Mouse (Mus musculus) heart, embryonic 10.5 days (tissue): ENCODE data around the gene Sftpa1. TPM values are rescaled to one million over a fixed set of nuclear protein-coding genes. Genes with fewer than 3 reads are reported as not detected.

Source experiments
- DNase-seq: peaks from one replicate; pipeline ENCODE4 v3.0.0-alpha.2; 2017; ENCODE audit warnings: low spot score
- H3K27ac ChIP-seq: fragments of 300-500 bp; sonication (generic); 2 replicates; pipeline ENCODE4 v1.5.1; 2016; ENCODE audit warnings: mild to moderate bottlenecking
- H3K27me3 ChIP-seq: fragments of 300-500 bp; sonication (generic); 2 replicates; pipeline ENCODE4 v1.6.1; 2016; ENCODE audit warnings: mild to moderate bottlenecking; ENCODE audit not compliant: poor library complexity, insufficient read depth, severe bottlenecking
- H3K36me3 ChIP-seq: fragments of 300-500 bp; sonication (generic); 2 replicates; pipeline ENCODE4 v1.6.1; 2016; ENCODE audit warnings: mild to moderate bottlenecking, moderate library complexity
- H3K4me1 ChIP-seq: fragments of 300-500 bp; sonication (generic); 2 replicates; pipeline ENCODE4 v1.6.1; 2016; ENCODE audit warnings: mild to moderate bottlenecking
- H3K4me3 ChIP-seq: fragments of 300-500 bp; sonication (generic); 2 replicates; pipeline ENCODE4 v1.5.1; 2016; ENCODE audit warnings: mild to moderate bottlenecking, moderate library complexity
- H3K9me3 ChIP-seq: fragments of 300-500 bp; sonication (generic); 2 replicates; pipeline ENCODE4 v1.6.1; 2016; ENCODE audit warnings: mild to moderate bottlenecking, moderate library complexity
- WGBS: fragments of 180-500 bp; shearing (Covaris S2); methylation state at CpG from one replicate; pipeline ENCODE4 v1.1.7; 2016; 5-methylcytosine and 5-hydroxymethylcytosine counted together
- polyA plus RNA-seq: library from polyadenylated mRNA; unstranded; fragments of >200 nt; fragmentation: Nextera tagmentation; extraction: Ambion mirVana; gene quantifications from 2 replicates; pipeline ENCODE4 v1.2.1, GENCODE M21; 2016

Sftpa1 gene
- polyA plus RNA-seq, 1 experiment from 2014 or later: 0.67 TPM

GRCm38 (mm10) chr14:41116271-41116670 lies 15.3 kb upstream of the Sftpa1 start:
- no peak for DNase-seq
- Histone ChIP-seq H3K27me3 (no peaks in the 10 kb centered on the region), H3K9me3 (no peaks in the 10 kb centered on the region), H3K36me3 (no peaks in the 10 kb centered on the region), H3K27ac (no peak overlapping the region), H3K4me3 (no peak overlapping the region), H3K4me1 (peaks cover 17% of the 10 kb centered on the region)
- WGBS: 75% methylated on average over 3 of the region's 3 CpGs

GRCm38 (mm10) chr14:41124683-41125082 lies 6.9 kb upstream of the Sftpa1 start:
- Histone ChIP-seq H3K27me3 (0 out of 2 replicates have a peak, but pooled peaks cover 4% of the 10 kb centered on the region), H3K4me1 (no peaks in the 10 kb centered on the region), H3K36me3 (no peaks in the 10 kb centered on the region), H3K4me3 (no peak overlapping the region), H3K27ac (no peak overlapping the region), H3K9me3 (no peaks in the 10 kb centered on the region)
- 83% methylated on average over 5 of the region's 5 CpGs for WGBS
- no peak for DNase-seq

GRCm38 (mm10) chr14:41127997-41128396 lies 3.6 kb upstream of the Sftpa1 start:
- no peak for DNase-seq
- WGBS: 15% methylated on average over 4 of the region's 4 CpGs
- no peak overlapping the region for H3K27ac ChIP-seq

GRCm38 (mm10) chr14:41137006-41137405 lies 5.4 kb downstream of the Sftpa1 start:
- peaks cover 5% of the 10 kb centered on the region; the same call in 1 of the 2 replicates for H3K27me3 ChIP-seq
- H3K9me3 ChIP-seq: no peaks in the 10 kb centered on the region
- no peak overlapping the region for H3K27ac ChIP-seq
- no peak for DNase-seq
- no peaks in the 10 kb centered on the region for H3K4me1 ChIP-seq
- no peak overlapping the region for H3K4me3 ChIP-seq
- H3K36me3 ChIP-seq: no peaks in the 10 kb centered on the region

More at GRCm38 (mm10) chr14:41127997-41128396, 3.6 kb upstream of the Sftpa1 start:
- no peak overlapping the region for H3K4me3 ChIP-seq
- H3K36me3 ChIP-seq: no peaks in the 10 kb centered on the region
- peaks cover 5% of the 10 kb centered on the region for H3K4me1 ChIP-seq
- peaks cover 9% of the 10 kb centered on the region; the same call in 1 of the 2 replicates for H3K27me3 ChIP-seq
- no peaks in the 10 kb centered on the region for H3K9me3 ChIP-seq

GRCm38 (mm10) chr14:41140686-41141085 lies 9.1 kb downstream of the Sftpa1 start:
- Histone ChIP-seq H3K36me3 (no peaks in the 10 kb centered on the region), H3K27ac (no peak overlapping the region), H3K4me3 (no peak overlapping the region), H3K9me3 (no peaks in the 10 kb centered on the region), H3K4me1 (no peaks in the 10 kb centered on the region), H3K27me3 (no peaks in the 10 kb centered on the region)
- 79% methylated on average over 1 of the region's 1 CpGs for WGBS
- no peak for DNase-seq

- no peak for DNase-seq
- no peaks in the 10 kb centered on the region for H3K4me1 ChIP-seq
- H3K9me3 ChIP-seq: no peaks in the 10 kb centered on the region
- H3K27me3 ChIP-seq: no peaks in the 10 kb centered on the region
- H3K4me3 ChIP-seq: no peak overlapping the region
- 61% methylated on average over 6 of the region's 6 CpGs for WGBS
- H3K27ac ChIP-seq: no peak overlapping the region
- H3K36me3 ChIP-seq: no peaks in the 10 kb centered on the region
Observed at GRCm38 (mm10) chr14:41146035-41146434, 14.5 kb downstream of the Sftpa1 start.

GRCm38 (mm10) chr14:41146922-41147321 lies 15.3 kb downstream of the Sftpa1 start:
- Histone ChIP-seq H3K27ac (no peak overlapping the region), H3K36me3 (no peaks in the 10 kb centered on the region), H3K27me3 (no peaks in the 10 kb centered on the region), H3K4me3 (no peak overlapping the region), H3K4me1 (no peaks in the 10 kb centered on the region), H3K9me3 (no peaks in the 10 kb centered on the region)
- no peak for DNase-seq
- WGBS: 77% methylated on average over 3 of the region's 3 CpGs

GRCm38 (mm10) chr14:41147356-41147755 lies 15.8 kb downstream of the Sftpa1 start:
- 78% methylated on average over 2 of the region's 2 CpGs for WGBS
- H3K4me1 ChIP-seq: no peaks in the 10 kb centered on the region
- H3K4me3 ChIP-seq: no peak overlapping the region
- H3K27me3 ChIP-seq: no peaks in the 10 kb centered on the region
- H3K27ac ChIP-seq: no peak overlapping the region
- no peaks in the 10 kb centered on the region for H3K36me3 ChIP-seq
- no peak for DNase-seq
- no peaks in the 10 kb centered on the region for H3K9me3 ChIP-seq

- H3K27ac ChIP-seq: no peak within 1 kb of the TSS
- WGBS: 83% methylated on average over 7 of the region's 7 CpGs
- H3K36me3 ChIP-seq: no peaks in the 10 kb centered on the region
- H3K4me3 ChIP-seq: no peak within 1 kb of the TSS
- no peaks in the 10 kb centered on the region for H3K9me3 ChIP-seq
- H3K27me3 ChIP-seq: no peaks in the 10 kb centered on the region
- no peaks in the 10 kb centered on the region for H3K4me1 ChIP-seq
- DNase-seq: no peak
Observed at GRCm38 (mm10) chr14:41151220-41151898, 19.8 kb downstream of the Sftpa1 start, which contains the start of gene Mbl1. Gene Mbl1, plus strand, starts transcription at chr14:41151458.

GRCm38 (mm10) chr14:41160076-41160475 lies 28.5 kb downstream of the Sftpa1 start:
- no peak for DNase-seq
- H3K9me3 ChIP-seq: no peaks in the 10 kb centered on the region

GRCm38 (mm10) chr14:41160743-41161142 lies 29.2 kb downstream of the Sftpa1 start:
- Histone ChIP-seq H3K4me3 (no peak overlapping the region), H3K9me3 (no peaks in the 10 kb centered on the region), H3K27ac (no peak overlapping the region), H3K27me3 (no peaks in the 10 kb centered on the region), H3K4me1 (peaks cover 12% of the 10 kb centered on the region; the same call in 1 of the 2 replicates), H3K36me3 (no peaks in the 10 kb centered on the region)
- 17% methylated on average over 1 of the region's 1 CpGs for WGBS
- DNase-seq: no peak

More at GRCm38 (mm10) chr14:41160076-41160475, 28.5 kb downstream of the Sftpa1 start:
- Histone ChIP-seq H3K36me3 (no peaks in the 10 kb centered on the region), H3K4me1 (peaks cover 12% of the 10 kb centered on the region; the same call in 1 of the 2 replicates), H3K27ac (no peak overlapping the region), H3K4me3 (no peak overlapping the region), H3K27me3 (no peaks in the 10 kb centered on the region)
- 72% methylated on average over 4 of the region's 4 CpGs for WGBS

GRCm38 (mm10) chr14:41162663-41163062 lies 31.1 kb downstream of the Sftpa1 start:
- DNase-seq: peak; percentile 78
- Histone ChIP-seq H3K9me3 (no peaks in the 10 kb centered on the region), H3K4me3 (no peak overlapping the region), H3K27me3 (no peaks in the 10 kb centered on the region), H3K36me3 (no peaks in the 10 kb centered on the region), H3K4me1 (peaks cover 12% of the 10 kb centered on the region; the same call in 1 of the 2 replicates), H3K27ac (no peak overlapping the region)
- WGBS: 20% methylated on average over 2 of the region's 2 CpGs

- H3K36me3 ChIP-seq: no peaks in the 10 kb centered on the region
- no peak overlapping the region for H3K27ac ChIP-seq
- no peak overlapping the region for H3K4me3 ChIP-seq
- no peaks in the 10 kb centered on the region for H3K9me3 ChIP-seq
- H3K27me3 ChIP-seq: no peaks in the 10 kb centered on the region
- no peaks in the 10 kb centered on the region for H3K4me1 ChIP-seq
- WGBS: 32% methylated on average over 5 of the region's 5 CpGs
- no peak for DNase-seq
Observed at GRCm38 (mm10) chr14:41167278-41167677, 35.7 kb downstream of the Sftpa1 start.

GRCm38 (mm10) chr14:41168567-41168966 lies 37.0 kb downstream of the Sftpa1 start:
- WGBS: 96% methylated on average over 1 of the region's 1 CpGs
- no peak overlapping the region for H3K4me3 ChIP-seq
- no peaks in the 10 kb centered on the region for H3K4me1 ChIP-seq
- no peaks in the 10 kb centered on the region for H3K9me3 ChIP-seq
- H3K27me3 ChIP-seq: no peaks in the 10 kb centered on the region
- peak; percentile 9 for DNase-seq
- no peaks in the 10 kb centered on the region for H3K36me3 ChIP-seq
- H3K27ac ChIP-seq: no peak overlapping the region
